In genomic region chr4:130828851-130829673, GRCm38 (mm10) we compare ENCODE assay signal across 9 mouse cellular contexts. TPM values are rescaled to one million over a fixed set of nuclear protein-coding genes. Genes with fewer than 3 reads are reported as not detected.
A peak's percentile ranks its signal among the peaks of the same experiment; 100 is the strongest.
DNase-seq lines count a peak whose midpoint lies in the region; ATAC-seq and TF ChIP-seq lines count a peak whose summit lies in the region.
"Had no signal": no experiment of that assay in that cellular context is flagged by ENCODE, and none has a peak within 500 bp of the region (broad histone marks: within the 10 kb centered on the region; RNA-seq: fewer than 3 reads in every experiment).

No protein-coding gene starts in this region.

- H3K4me1 ChIP-seq in embryonic facial prominence, embryonic 15.5 days: peaks cover 26% of the 10 kb centered on the region
- H3K4me1 ChIP-seq in heart, embryonic 16.5 days (ENCODE audit: control insufficient read depth, insufficient read depth, low read length): peaks cover 11% of the 10 kb centered on the region
- peaks cover 8% of the 10 kb centered on the region for H3K4me1 ChIP-seq in kidney, postnatal 0 days (replicated peaks; ENCODE audit: insufficient read depth, low read length)
- no peaks in the 10 kb centered on the region; the same call in 1 of the 2 replicates for H3K4me1 ChIP-seq in stomach, postnatal 0 days (replicated peaks; ENCODE audit: control insufficient read depth, insufficient read depth)

- 10% methylated on average over 18 of the region's 18 CpGs for WGBS in embryonic facial prominence, embryonic 15.5 days
- 22% methylated on average over 18 of the region's 18 CpGs for WGBS in heart, embryonic 16.5 days
- 7% methylated on average over 18 of the region's 18 CpGs for WGBS in kidney, postnatal 0 days
- WGBS in stomach, postnatal 0 days: 23% methylated on average over 18 of the region's 18 CpGs

- H3K4me3 ChIP-seq in embryonic facial prominence, embryonic 15.5 days (replicated peaks): no peak overlapping the region
- H3K4me3 ChIP-seq in heart, embryonic 16.5 days (ENCODE audit: low read length): no peak overlapping the region
- no peak overlapping the region for H3K4me3 ChIP-seq in kidney, postnatal 0 days (replicated peaks; ENCODE audit: low read depth, low read length)
- H3K4me3 ChIP-seq in stomach, postnatal 0 days (ENCODE audit: low read depth, low read length): no peak overlapping the region

- TF ChIP-seq CTCF in kidney, postnatal 0 days (IDR thresholded peaks at IDR 0.05; ENCODE audit: low read depth): no peak
- no peak for TF ChIP-seq CTCF in stomach, postnatal 0 days (IDR thresholded peaks at IDR 0.05; ENCODE audit: low read depth)

- no peak for TF ChIP-seq EP300 in stomach, postnatal 0 days (optimal IDR thresholded peaks at IDR 0.05)

- H3K27ac ChIP-seq in embryonic facial prominence, embryonic 15.5 days (replicated peaks): no peak overlapping the region
- peak overlapping the region; percentile 51 for H3K27ac ChIP-seq in heart, embryonic 16.5 days (ENCODE audit: low read length)
- peak overlapping the region; percentile 88 for H3K27ac ChIP-seq in kidney, postnatal 0 days
- peak overlapping the region; percentile 77 for H3K27ac ChIP-seq in stomach, postnatal 0 days (replicated peaks)

- DNase-seq in layer of hippocampus, postnatal 25 days (ENCODE audit: extremely low spot score in 1 of 2, low spot score in 1 of 2): peak; percentile 23 to 41
- no peak for DNase-seq in layer of hippocampus, postnatal 10 days (ENCODE audit: low spot score in 2 of 2)
- peak; percentile 77 for DNase-seq in kidney, postnatal 0 days (ENCODE audit: low spot score)
- DNase-seq in lung, postnatal 36 days: peak; percentile 76
- peak; percentile 52 for DNase-seq in stomach, postnatal 0 days (ENCODE audit: low spot score)
- no peak for DNase-seq in layer of hippocampus, adult 9-11 months

- H3K9ac ChIP-seq in embryonic facial prominence, embryonic 15.5 days: no peak overlapping the region
- peak overlapping the region; percentile 25; the same call in 1 of the 2 replicates for H3K9ac ChIP-seq in heart, embryonic 16.5 days (ENCODE audit: low read length)
- H3K9ac ChIP-seq in kidney, postnatal 0 days (ENCODE audit: low read depth, low read length): 0 out of 2 replicates have a peak overlapping the region, but pooled peaks have one; percentile 25
- no peak overlapping the region for H3K9ac ChIP-seq in stomach, postnatal 0 days (ENCODE audit: low read length)

- ATAC-seq in embryonic facial prominence, embryonic 15.5 days (ENCODE audit: insufficient number of reproducible peaks, low FRiP score, low TSS enrichment, low read depth): peak; percentile 41
- peak; percentile 61 for ATAC-seq in heart, embryonic 16.5 days (replicated peaks; ENCODE audit: extremely low read depth, insufficient read depth, low FRiP score)
- peak; percentile 87 for ATAC-seq in kidney, postnatal 0 days (replicated peaks; ENCODE audit: low FRiP score, low read depth)
- ATAC-seq in stomach, postnatal 0 days (ENCODE audit: low FRiP score, low TSS enrichment): peak; percentile 71
- ATAC-seq: Patski had no signal

- 0 out of 2 replicates have a peak, but pooled peaks cover 5% of the 10 kb centered on the region for H3K36me3 ChIP-seq in embryonic facial prominence, embryonic 15.5 days
- no peaks in the 10 kb centered on the region for H3K36me3 ChIP-seq in heart, embryonic 16.5 days (ENCODE audit: control insufficient read depth, insufficient read depth)
- H3K36me3 ChIP-seq in kidney, postnatal 0 days (ENCODE audit: insufficient read depth, low read length): no peaks in the 10 kb centered on the region
- no peaks in the 10 kb centered on the region for H3K36me3 ChIP-seq in stomach, postnatal 0 days (ENCODE audit: control insufficient read depth, insufficient read depth, low read length)

- no peak overlapping the region; the same call in 1 of the 2 replicates for H3K4me2 ChIP-seq in embryonic facial prominence, embryonic 15.5 days (replicated peaks)
- 0 out of 2 replicates have a peak overlapping the region, but pooled peaks have one; percentile 21 for H3K4me2 ChIP-seq in heart, embryonic 16.5 days (ENCODE audit: low read depth, low read length)
- H3K4me2 ChIP-seq in kidney, postnatal 0 days (ENCODE audit: low read length): peak overlapping the region; percentile 25
- 0 out of 2 replicates have a peak overlapping the region, but pooled peaks have one; percentile 8 for H3K4me2 ChIP-seq in stomach, postnatal 0 days (replicated peaks; ENCODE audit: low read depth)

- no peaks in the 10 kb centered on the region for H3K9me3 ChIP-seq in embryonic facial prominence, embryonic 15.5 days (replicated peaks)
- no peaks in the 10 kb centered on the region for H3K9me3 ChIP-seq in heart, embryonic 16.5 days (replicated peaks; ENCODE audit: control insufficient read depth, low read length)
- no peaks in the 10 kb centered on the region for H3K9me3 ChIP-seq in kidney, postnatal 0 days (replicated peaks; ENCODE audit: low read length)
- no peaks in the 10 kb centered on the region for H3K9me3 ChIP-seq in stomach, postnatal 0 days (ENCODE audit: control insufficient read depth, low read length)

- H3K27me3 ChIP-seq in embryonic facial prominence, embryonic 15.5 days: no peaks in the 10 kb centered on the region
- no peaks in the 10 kb centered on the region for H3K27me3 ChIP-seq in heart, embryonic 16.5 days (ENCODE audit: control insufficient read depth, insufficient read depth, low read length)
- no peaks in the 10 kb centered on the region for H3K27me3 ChIP-seq in kidney, postnatal 0 days (ENCODE audit: insufficient read depth, low read length)
- H3K27me3 ChIP-seq in stomach, postnatal 0 days (ENCODE audit: control insufficient read depth, insufficient read depth, low read length): no peaks in the 10 kb centered on the region
- H3K27me3 ChIP-seq: Patski had no signal

RNA-seq across cellular contexts. Expression of gene Sdc3, which starts 36.7 kb away (rescaled TPM):
- 100 to 1,000 TPM; 146 to 151 TPM for total RNA-seq in layer of hippocampus, postnatal 25 days (2021)
- 100 to 1,000 TPM; 368 to 378 TPM for total RNA-seq in layer of hippocampus, postnatal 10 days (2021)
- 45.0 and 48.7 TPM in 2 replicates for polyA plus RNA-seq in embryonic facial prominence, embryonic 15.5 days (2015; fragmentation: Nextera tagmentation; extraction: Ambion mirVana)
- 19.9 and 21.3 TPM in 2 replicates for polyA plus RNA-seq in heart, embryonic 16.5 days (2015; fragmentation: Nextera tagmentation; extraction: Ambion mirVana)
- 14.9 and 16.2 TPM in 2 replicates for polyA plus RNA-seq in kidney, postnatal 0 days (2015; fragmentation: Nextera tagmentation; extraction: Ambion mirVana)
- polyA plus RNA-seq in stomach, postnatal 0 days (2015; fragmentation: Nextera tagmentation; extraction: Ambion mirVana): 11.0 and 12.8 TPM in 2 replicates

Comparison
In these comparisons a context has a peak if more than half of its experiments do, and no peak if none do; other contexts are left out.
1. DNase-seq: peak in layer of hippocampus, postnatal 25 days (2 of 2), kidney, postnatal 0 days (single experiment), lung, postnatal 36 days (single experiment) and stomach, postnatal 0 days (single experiment); none in layer of hippocampus, postnatal 10 days (0 of 2) and layer of hippocampus, adult 9-11 months (single experiment).
2. H3K9ac ChIP-seq: peak in heart, embryonic 16.5 days (single experiment) and kidney, postnatal 0 days (single experiment); none in embryonic facial prominence, embryonic 15.5 days (single experiment) and stomach, postnatal 0 days (single experiment).
3. Peak in every context shown above with its lines, with median percentiles within 50 percentile points of each other: ATAC-seq.